Mouse (Mus musculus) embryonic facial prominence, embryonic 11.5 days (tissue): ENCODE results near the gene Supt5. TPM values are rescaled to one million over a fixed set of nuclear protein-coding genes. Genes with fewer than 3 reads are reported as not detected.
A peak's percentile ranks its signal among the peaks of the same experiment; 100 is the strongest.

Source experiments
- ATAC-seq: fragments of 200-750 bp; cut with Nextera tagmentation; replicated peaks from 2 replicates; pipeline ENCODE4 v1.8.0; 2017; ENCODE audit warnings: low read depth; ENCODE audit not compliant: insufficient number of reproducible peaks, low FRiP score, low TSS enrichment
- DNase-seq: peaks from one replicate; pipeline ENCODE4 v3.0.0-alpha.2; 2015; ENCODE audit warnings: low spot score
- H3K27ac ChIP-seq: fragments of 300-500 bp; sonication (generic); replicated peaks from 2 replicates; pipeline ENCODE4 v1.5.1; 2014; ENCODE audit warnings: mild to moderate bottlenecking, low read depth, low read length, control low read depth
- H3K27me3 ChIP-seq: fragments of 300-500 bp; sonication (generic); 2 replicates; pipeline ENCODE4 v1.6.1; 2014; ENCODE audit warnings: mild to moderate bottlenecking, low read length, moderate library complexity, mixed read lengths; ENCODE audit not compliant: control insufficient read depth, insufficient read depth
- H3K36me3 ChIP-seq: fragments of 300-500 bp; sonication (generic); replicated peaks from 2 replicates; pipeline ENCODE4 v1.6.1; 2014; ENCODE audit warnings: low read depth, mild to moderate bottlenecking, low read length, moderate library complexity, mixed read lengths; ENCODE audit not compliant: control insufficient read depth, insufficient read depth
- H3K4me1 ChIP-seq: fragments of 300-500 bp; sonication (generic); 2 replicates; pipeline ENCODE4 v1.6.1; 2014; ENCODE audit warnings: low read length, mixed read lengths; ENCODE audit not compliant: control insufficient read depth, insufficient read depth
- H3K4me2 ChIP-seq: fragments of 300-500 bp; sonication (generic); 2 replicates; pipeline ENCODE4 v1.6.1; 2014; ENCODE audit warnings: low read depth, mild to moderate bottlenecking, control low read depth, low read length, moderate library complexity
- H3K4me3 ChIP-seq: fragments of 300-500 bp; sonication (generic); 2 replicates; pipeline ENCODE4 v1.5.1; 2014; ENCODE audit warnings: low read depth, low read length, control low read depth
- H3K9ac ChIP-seq: fragments of 300-500 bp; sonication (generic); replicated peaks from 2 replicates; pipeline ENCODE4 v1.6.1; 2014; ENCODE audit warnings: mild to moderate bottlenecking, control low read depth, low read length
- H3K9me3 ChIP-seq: fragments of 300-500 bp; sonication (generic); replicated peaks from 2 replicates; pipeline ENCODE4 v1.6.1; 2016; ENCODE audit warnings: mild to moderate bottlenecking, low read length, inconsistent platforms, mixed read lengths; ENCODE audit not compliant: control insufficient read depth
- WGBS: fragments of 180-500 bp; shearing (Covaris S2); extraction: QIAGEN DNeasy Blood & Tissue Kit; methylation state at CpG from one replicate; pipeline ENCODE4 v1.1.7; 2014; 5-methylcytosine and 5-hydroxymethylcytosine counted together
- polyA plus RNA-seq: library from polyadenylated mRNA; unstranded; fragments of >200 nt; fragmentation: Nextera tagmentation; extraction: Ambion mirVana; gene quantifications from 2 replicates; pipeline ENCODE4 v1.2.1, GENCODE M21; 2014

The Supt5 gene
- polyA plus RNA-seq, 1 experiment from 2014 or later: 73.9 TPM

- Histone ChIP-seq H3K4me2 (peak within 1 kb of the TSS; percentile 82), H3K9ac (peak within 1 kb of the TSS; percentile 96), H3K4me1 (peaks cover 4% of the 10 kb centered on the region), H3K27ac (peak within 1 kb of the TSS; percentile 93), H3K27me3 (no peaks in the 10 kb centered on the region), H3K36me3 (peaks cover 12% of the 10 kb centered on the region), H3K4me3 (peak within 1 kb of the TSS; percentile 89), H3K9me3 (no peaks in the 10 kb centered on the region)
- ATAC-seq (peak; percentile 83), DNase-seq (peak; percentile 99)
- WGBS: under 1% methylated on average over 64 of the region's 66 CpGs
Measured at GRCm38 (mm10) chr7:28372251-28373108, 33.9 kb upstream of the Supt5 start, which contains the start of gene Plekhg2. Gene Plekhg2, minus strand, starts transcription at chr7:28372599.

GRCm38 (mm10) chr7:28371514-28371989 is 33.0 kb upstream of the Supt5 start:
- Histone ChIP-seq H3K27ac (peak overlapping the region; percentile 93), H3K4me1 (peaks cover 4% of the 10 kb centered on the region), H3K27me3 (no peaks in the 10 kb centered on the region), H3K9me3 (no peaks in the 10 kb centered on the region), H3K4me2 (peak overlapping the region; percentile 82), H3K9ac (peak overlapping the region; percentile 96), H3K36me3 (peaks cover 12% of the 10 kb centered on the region), H3K4me3 (peak overlapping the region; percentile 89)
- DNase-seq (peak; percentile 71), ATAC-seq (peak; percentile 4; the same call in 1 of the 2 replicates)
- 0% methylated on average over 39 of the region's 43 CpGs for WGBS

GRCm38 (mm10) chr7:28370977-28371513 is 32.5 kb upstream of the Supt5 start:
- H3K27ac ChIP-seq: peak overlapping the region; percentile 93
- H3K4me3 ChIP-seq: peak overlapping the region; percentile 89
- H3K27me3 ChIP-seq: no peaks in the 10 kb centered on the region
- ATAC-seq: no peak
- H3K4me1 ChIP-seq: peaks cover 4% of the 10 kb centered on the region
- H3K4me2 ChIP-seq: peak overlapping the region; percentile 82
- no peak for DNase-seq
- no peaks in the 10 kb centered on the region for H3K9me3 ChIP-seq
- H3K36me3 ChIP-seq: peaks cover 12% of the 10 kb centered on the region
- H3K9ac ChIP-seq: peak overlapping the region; percentile 96
- 10% methylated on average over 11 of the region's 11 CpGs for WGBS

- H3K27ac ChIP-seq: no peak overlapping the region
- H3K4me1 ChIP-seq: peaks cover 4% of the 10 kb centered on the region
- ATAC-seq: no peak
- H3K27me3 ChIP-seq: no peaks in the 10 kb centered on the region
- H3K36me3 ChIP-seq: peaks cover 14% of the 10 kb centered on the region
- WGBS: 90% methylated on average over 14 of the region's 14 CpGs
- peak overlapping the region; percentile 89 for H3K4me3 ChIP-seq
- DNase-seq: no peak
- H3K4me2 ChIP-seq: peak overlapping the region; percentile 82
- peak overlapping the region; percentile 96 for H3K9ac ChIP-seq
- no peaks in the 10 kb centered on the region for H3K9me3 ChIP-seq
Measured at GRCm38 (mm10) chr7:28370051-28370450, 31.5 kb upstream of the Supt5 start.

- DNase-seq: no peak
- WGBS: 96% methylated on average over 16 of the region's 16 CpGs
- no peak overlapping the region for H3K4me3 ChIP-seq
- H3K36me3 ChIP-seq: peaks cover 21% of the 10 kb centered on the region
- H3K27ac ChIP-seq: no peak overlapping the region
- H3K4me1 ChIP-seq: peaks cover 4% of the 10 kb centered on the region
- no peak for ATAC-seq
- H3K9me3 ChIP-seq: no peaks in the 10 kb centered on the region
- no peak overlapping the region for H3K4me2 ChIP-seq
- no peaks in the 10 kb centered on the region for H3K27me3 ChIP-seq
- no peak overlapping the region for H3K9ac ChIP-seq
Measured at GRCm38 (mm10) chr7:28368276-28368920, 29.9 kb upstream of the Supt5 start.

- Histone ChIP-seq H3K36me3 (peaks cover 22% of the 10 kb centered on the region), H3K9me3 (no peaks in the 10 kb centered on the region), H3K27me3 (no peaks in the 10 kb centered on the region), H3K4me3 (no peak overlapping the region), H3K27ac (no peak overlapping the region), H3K9ac (no peak overlapping the region), H3K4me2 (no peak overlapping the region), H3K4me1 (peaks cover 4% of the 10 kb centered on the region)
- DNase-seq (no peak), ATAC-seq (no peak)
- 91% methylated on average over 16 of the region's 16 CpGs for WGBS
Measured at GRCm38 (mm10) chr7:28367663-28368275, 29.2 kb upstream of the Supt5 start.

GRCm38 (mm10) chr7:28362441-28363060 is 24.0 kb upstream of the Supt5 start:
- Histone ChIP-seq H3K36me3 (peaks cover 40% of the 10 kb centered on the region), H3K4me1 (no peaks in the 10 kb centered on the region; the same call in 1 of the 2 replicates), H3K27me3 (no peaks in the 10 kb centered on the region), H3K27ac (no peak overlapping the region), H3K9me3 (no peaks in the 10 kb centered on the region), H3K9ac (no peak overlapping the region), H3K4me2 (no peak overlapping the region), H3K4me3 (no peak overlapping the region)
- ATAC-seq (no peak), DNase-seq (no peak)
- WGBS: 88% methylated on average over 16 of the region's 16 CpGs
